ENCODE assay signal across 1 mouse cellular context in the genomic region with DNA sequence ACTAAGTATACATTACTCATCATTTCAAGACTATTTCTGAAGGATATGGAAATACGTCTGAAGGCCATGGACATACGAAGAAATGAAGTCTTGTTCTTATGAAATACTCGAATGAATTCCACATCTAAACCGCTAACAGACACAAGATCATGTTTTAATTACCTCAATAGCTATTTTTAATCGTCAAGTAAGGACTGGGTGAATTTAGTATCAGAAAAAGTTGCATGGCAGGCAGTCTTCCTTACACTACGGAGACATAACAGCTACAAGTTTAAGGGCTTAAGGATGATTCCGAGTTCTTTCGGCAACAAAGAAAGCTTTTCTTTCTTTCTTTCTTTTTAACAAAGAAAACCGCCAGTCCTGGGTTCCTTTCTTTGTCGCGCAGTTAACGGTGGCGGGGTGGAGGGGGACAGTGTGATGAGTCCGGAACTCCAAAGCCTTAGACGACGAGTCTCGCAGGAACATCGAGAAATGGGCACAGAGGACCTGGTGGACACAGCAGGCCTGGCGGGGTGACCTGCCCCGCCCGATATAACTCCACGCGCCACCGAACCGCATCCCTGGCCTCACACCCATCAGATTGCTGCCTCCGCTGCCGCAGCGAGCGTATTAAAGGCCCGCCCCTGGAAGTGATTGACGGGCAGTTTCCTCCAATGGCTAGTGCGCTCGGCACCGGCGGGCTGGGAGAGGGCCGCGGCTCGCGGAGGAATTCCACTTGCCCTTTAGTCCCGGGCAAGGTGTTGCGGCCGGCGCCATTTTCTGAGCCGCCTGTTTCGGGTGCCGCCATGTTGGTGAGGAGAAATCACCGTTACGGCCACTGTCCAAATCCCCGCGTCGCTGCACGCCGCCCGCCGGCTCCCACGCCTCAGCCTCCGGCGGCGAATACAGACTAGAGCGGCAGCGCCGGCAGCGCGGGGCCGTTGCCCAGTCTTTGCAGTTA.
TF ChIP-seq lines count a peak whose summit lies in the region.

Zc3h6 (plus strand) TSS at position 762 of the 940 bp plus-strand sequence.

TF ChIP-seq in CH12.LX, 34 proteins besides CTCF, POLR2A, EP300 and RAD21:
- TF ChIP-seq JUND (conservative IDR thresholded peaks at IDR 0.05; ENCODE audit: low read depth, low read length) (no peak), SIN3A (IDR thresholded peaks at IDR 0.05; ENCODE audit: low read length) (peak; percentile 58), GABPA (IDR thresholded peaks at IDR 0.05; ENCODE audit: insufficient replicate concordance, low read depth, low read length) (no peak), TBP (conservative IDR thresholded peaks at IDR 0.05; ENCODE audit: low read depth, low read length) (peak; percentile 95), MYC (IDR thresholded peaks at IDR 0.05; ENCODE audit: low read depth, low read length) (peak; percentile 65), MAZ (IDR thresholded peaks at IDR 0.05; ENCODE audit: low read depth, low read length) (peak; percentile 79; the same call in 1 of the 2 replicates), IRF4 (IDR thresholded peaks at IDR 0.05; ENCODE audit: low read depth, low read length) (no peak), MXI1 (IDR thresholded peaks at IDR 0.05; ENCODE audit: low read depth, low read length) (0 out of 2 replicates have a peak, but pooled peaks have one; percentile 49), JUN (IDR thresholded peaks at IDR 0.05; ENCODE audit: insufficient read depth, low read depth, low read length) (no peak), ZKSCAN1 (IDR thresholded peaks at IDR 0.05; ENCODE audit: borderline replicate concordance, low read depth, low read length) (no peak), ELF1 (IDR thresholded peaks at IDR 0.05; ENCODE audit: low read depth, low read length) (peak; percentile 61), USF2 (conservative IDR thresholded peaks at IDR 0.05; ENCODE audit: low read depth, low read length) (no peak), KAT2A (IDR thresholded peaks at IDR 0.05; ENCODE audit: insufficient replicate concordance, low read length) (peak; percentile 94), CHD2 (IDR thresholded peaks at IDR 0.05; ENCODE audit: low read length) (peak; percentile 91), SMC3 (IDR thresholded peaks at IDR 0.05; ENCODE audit: low read depth, low read length) (no peak), POLR2AphosphoS2 (IDR thresholded peaks at IDR 0.05; ENCODE audit: low read depth, low read length) (peak; percentile 58; the same call in 1 of the 2 replicates), UBTF (IDR thresholded peaks at IDR 0.05; ENCODE audit: low read depth, low read length) (peak; percentile 97; the same call in 1 of the 2 replicates), E2F4 (IDR thresholded peaks at IDR 0.05; ENCODE audit: insufficient replicate concordance, low read depth, low read length) (peak; percentile 67; the same call in 1 of the 2 replicates), ETS1 (conservative IDR thresholded peaks at IDR 0.05; ENCODE audit: low read depth, low read length) (0 out of 2 replicates have a peak, but pooled peaks have one; percentile 5), BHLHE40 (IDR thresholded peaks at IDR 0.05; ENCODE audit: low read depth, low read length) (peak; percentile 41; the same call in 1 of the 2 replicates), ZMIZ1 (IDR thresholded peaks at IDR 0.05; ENCODE audit: low read depth, low read length) (peak; percentile 52; the same call in 1 of the 2 replicates), RCOR1 (conservative IDR thresholded peaks at IDR 0.05; ENCODE audit: low read depth, low read length) (peak; percentile 49), MEF2A (IDR thresholded peaks at IDR 0.05; ENCODE audit: borderline replicate concordance, low read depth, low read length) (peak; percentile 70), NELFE (IDR thresholded peaks at IDR 0.05; ENCODE audit: low read depth, low read length) (peak; percentile 89), ZC3H11A (IDR thresholded peaks at IDR 0.05; ENCODE audit: low read depth, low read length) (peak; percentile 65), CHD1 (IDR thresholded peaks at IDR 0.05; ENCODE audit: low read depth, low read length) (peak; percentile 63; the same call in 1 of the 2 replicates), HCFC1 (IDR thresholded peaks at IDR 0.05; ENCODE audit: low read depth, low read length) (peak; percentile 79), PAX5 (IDR thresholded peaks at IDR 0.05; ENCODE audit: low read length) (no peak), TCF12 (IDR thresholded peaks at IDR 0.05; ENCODE audit: low read depth, low read length) (peak; percentile 94), MAX (IDR thresholded peaks at IDR 0.05; ENCODE audit: low read length) (peak; percentile 66), NRF1 (IDR thresholded peaks at IDR 0.05; ENCODE audit: low read depth, low read length) (peak; percentile 80), USF1 (IDR thresholded peaks at IDR 0.05; ENCODE audit: low read depth, low read length) (no peak), MAFK (IDR thresholded peaks at IDR 0.05; ENCODE audit: insufficient replicate concordance, low read length) (no peak), ZNF384 (IDR thresholded peaks at IDR 0.05; ENCODE audit: low read depth, low read length) (no peak)
